ENCODE assay signal across 17 mouse cellular contexts in the genomic region with DNA sequence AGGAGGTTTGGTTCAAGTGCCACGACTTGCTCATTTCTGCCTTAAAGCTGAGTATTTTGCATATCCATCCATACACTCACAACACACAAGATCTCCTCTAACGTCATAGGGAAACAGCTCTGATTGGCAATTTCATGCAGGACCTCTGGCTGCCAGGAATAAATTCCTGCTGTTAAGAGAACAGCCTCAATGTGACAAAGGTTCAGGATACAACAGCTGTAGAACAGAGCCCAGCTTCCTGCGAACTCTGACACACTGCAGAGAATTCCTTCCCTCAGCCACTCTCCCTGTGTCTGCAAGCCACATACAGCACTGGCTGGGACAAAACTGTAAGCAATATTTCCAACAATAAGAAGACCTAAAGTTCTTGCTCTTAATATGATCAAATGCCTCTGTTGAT.
DNase-seq lines count a peak whose midpoint lies in the region; ATAC-seq lines count a peak whose summit lies in the region.
"Had no signal": no experiment of that assay in that cellular context is flagged by ENCODE, and none has a peak within 500 bp of the region (broad histone marks: within the 10 kb centered on the region; RNA-seq: fewer than 3 reads in every experiment).

No protein-coding gene starts in this region.

- H3K4me2 ChIP-seq in heart, embryonic 12.5 days, result no peak overlapping the region
- H3K4me2 ChIP-seq in kidney, embryonic 14.5 days (replicated peaks; ENCODE audit: low read depth, low read length), result no peak overlapping the region
- H3K4me2 ChIP-seq: embryonic facial prominence, embryonic 13.5 days; forebrain, embryonic 13.5 days; heart, embryonic 13.5 days; hindbrain, embryonic 15.5 days had no signal

- H3K27me3 ChIP-seq in heart, embryonic 12.5 days (replicated peaks), result no peaks in the 10 kb centered on the region
- no peaks in the 10 kb centered on the region for H3K27me3 ChIP-seq in kidney, embryonic 14.5 days (ENCODE audit: control insufficient read depth, insufficient read depth, low read length)
- H3K27me3 ChIP-seq: embryonic facial prominence, embryonic 13.5 days; forebrain, embryonic 13.5 days; heart, embryonic 13.5 days; hindbrain, embryonic 15.5 days had no signal

- 48% methylated on average over 3 of the region's 3 CpGs for WGBS in heart, embryonic 12.5 days
- WGBS in kidney, embryonic 14.5 days, result 53% methylated on average over 3 of the region's 3 CpGs

- H3K4me3 ChIP-seq in heart, embryonic 12.5 days, result no peak overlapping the region
- H3K4me3 ChIP-seq in kidney, embryonic 14.5 days (ENCODE audit: low read length), result no peak overlapping the region
- H3K4me3 ChIP-seq: embryonic facial prominence, embryonic 13.5 days; forebrain, embryonic 13.5 days; heart, embryonic 13.5 days; hindbrain, embryonic 15.5 days had no signal

- H3K36me3 ChIP-seq in heart, embryonic 12.5 days, result no peaks in the 10 kb centered on the region
- H3K36me3 ChIP-seq in kidney, embryonic 14.5 days (ENCODE audit: control insufficient read depth, insufficient read depth, low read length), result no peaks in the 10 kb centered on the region
- H3K36me3 ChIP-seq: embryonic facial prominence, embryonic 13.5 days; heart, embryonic 13.5 days; hindbrain, embryonic 15.5 days had no signal

- peaks cover 25% of the 10 kb centered on the region for H3K4me1 ChIP-seq in heart, embryonic 12.5 days (replicated peaks)
- 0 out of 2 replicates have a peak, but pooled peaks cover 7% of the 10 kb centered on the region for H3K4me1 ChIP-seq in kidney, embryonic 14.5 days (ENCODE audit: control insufficient read depth, insufficient read depth, low read length)
- H3K4me1 ChIP-seq: embryonic facial prominence, embryonic 13.5 days had no signal

- H3K9me3 ChIP-seq in heart, embryonic 12.5 days (replicated peaks), result no peaks in the 10 kb centered on the region
- no peaks in the 10 kb centered on the region for H3K9me3 ChIP-seq in kidney, embryonic 14.5 days (ENCODE audit: control insufficient read depth, low read length)
- H3K9me3 ChIP-seq: embryonic facial prominence, embryonic 13.5 days; forebrain, embryonic 13.5 days; heart, embryonic 13.5 days; hindbrain, embryonic 15.5 days had no signal

- ATAC-seq in heart, embryonic 12.5 days (ENCODE audit: insufficient number of reproducible peaks, low FRiP score), result no peak
- no peak for ATAC-seq in kidney, embryonic 14.5 days (ENCODE audit: low FRiP score, low TSS enrichment)
- ATAC-seq: forebrain, embryonic 13.5 days; forebrain, postnatal 0 days had no signal

- H3K27ac ChIP-seq in heart, embryonic 12.5 days (ENCODE audit: poor library complexity, severe bottlenecking), result peak overlapping the region; percentile 38; the same call in 1 of the 2 replicates
- H3K27ac ChIP-seq in kidney, embryonic 14.5 days (ENCODE audit: low read depth, low read length), result no peak overlapping the region
- H3K27ac ChIP-seq: embryonic facial prominence, embryonic 13.5 days; forebrain, embryonic 13.5 days; heart, embryonic 13.5 days; hindbrain, embryonic 15.5 days had no signal

- DNase-seq in heart, adult 18-20 months, result no peak
- peak; percentile 11 for DNase-seq in heart, postnatal 4 days
- DNase-seq in heart, adult 9 months (ENCODE audit: low spot score in 2 of 2), result no peak
- peak; percentile 12 for DNase-seq in kidney, postnatal 14 days
- peak; percentile 86 for DNase-seq in adipocyte (ENCODE audit: low spot score)
- DNase-seq: adrenal gland, postnatal 14 days; cerebellum, adult 11-12 months; cerebellum, adult 9-10 months; cerebellum, postnatal 25 days; forebrain, postnatal 0 days; gastrocnemius, postnatal 14 days had no signal

- H3K9ac ChIP-seq in heart, embryonic 12.5 days, result no peak overlapping the region
- H3K9ac ChIP-seq in kidney, embryonic 14.5 days (ENCODE audit: low read depth, low read length), result no peak overlapping the region
- H3K9ac ChIP-seq: embryonic facial prominence, embryonic 13.5 days; forebrain, embryonic 13.5 days; forebrain, postnatal 0 days; heart, embryonic 13.5 days; hindbrain, embryonic 15.5 days had no signal

Comparison
In these comparisons a context has a peak if more than half of its experiments do, and no peak if none do; other contexts are left out.
1. DNase-seq: peak in heart, postnatal 4 days (single experiment), kidney, postnatal 14 days (single experiment) and adipocyte (single experiment); none in heart, adult 18-20 months (0 of 2) and heart, adult 9 months (0 of 2).